Mouse (Mus musculus) MN1 (cell line): ENCODE results near the gene Magi2.

Experiments
- DNase-seq: peaks from one replicate; pipeline ENCODE4 v3.0.0-alpha.2; 2016; ENCODE audit warnings: low spot score

Gene Magi2

DNA sequence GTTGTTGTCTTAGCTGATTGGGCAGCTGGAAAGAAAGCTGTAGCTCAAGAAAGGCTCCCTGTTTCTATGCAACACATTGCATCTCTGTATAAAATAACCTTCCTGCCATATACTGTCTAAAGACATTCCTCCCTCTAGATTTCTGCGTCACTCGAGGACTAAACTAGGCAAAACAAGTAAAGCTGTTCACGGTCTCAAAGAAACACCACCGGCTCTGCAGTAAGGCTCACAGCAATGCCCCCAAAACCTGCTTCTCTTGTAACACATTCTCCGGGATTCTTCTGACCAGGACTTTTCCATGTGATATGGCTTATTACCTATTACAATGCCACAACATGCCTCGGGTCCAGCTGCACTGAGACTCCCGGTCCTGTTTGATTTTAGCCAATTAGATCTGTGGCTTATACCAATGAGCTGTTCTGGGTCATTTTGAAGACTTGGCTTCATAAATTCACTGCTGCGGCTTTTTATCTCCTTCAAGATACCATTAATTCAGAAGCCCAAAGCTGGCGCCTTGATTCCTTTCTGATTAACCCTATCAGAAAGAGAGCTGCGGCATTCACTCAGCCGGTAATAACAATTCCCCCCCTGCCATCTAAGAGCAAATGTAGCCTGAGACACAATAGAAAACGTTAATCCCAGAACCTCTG is 520.2 kb downstream of the Magi2 start:
- no peak for DNase-seq

DNA sequence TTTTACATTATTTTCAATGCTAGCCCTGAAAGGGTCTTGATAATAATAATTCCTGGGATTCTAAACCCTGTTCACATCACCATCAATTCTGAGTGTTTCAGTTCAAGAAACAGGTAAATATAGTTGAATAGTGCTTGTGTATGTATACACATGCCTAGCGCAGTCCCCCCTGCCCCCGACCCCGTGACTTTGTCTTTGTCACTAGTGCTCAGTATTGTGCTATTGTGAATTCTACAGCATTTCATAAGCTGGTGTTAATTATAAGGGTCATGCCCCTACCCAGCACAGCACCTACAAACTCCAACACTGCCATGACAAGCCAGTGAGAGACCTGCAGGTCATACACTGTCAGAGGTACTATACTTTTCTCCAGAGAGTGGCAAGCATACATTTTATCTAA is 520.8 kb downstream of the Magi2 start:
- no peak for DNase-seq

DNA sequence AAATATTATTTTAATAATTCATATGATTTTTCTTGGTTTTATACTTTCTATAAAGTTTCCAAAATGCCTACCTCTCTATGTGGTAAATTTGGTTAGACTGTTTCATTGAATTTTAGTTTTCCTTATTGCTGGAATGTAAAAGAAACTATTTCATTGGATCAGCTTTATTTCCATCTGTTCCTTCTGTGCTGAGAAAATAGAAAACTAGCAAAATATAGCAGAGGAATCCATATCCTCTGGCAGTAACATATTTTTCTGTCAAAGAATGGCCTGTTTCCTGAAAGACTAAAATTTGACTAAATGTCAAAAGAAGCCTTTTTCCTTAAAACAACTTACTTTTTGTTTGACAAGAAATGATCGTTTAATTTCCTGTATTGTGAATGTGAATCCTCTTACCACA is 552.4 kb downstream of the Magi2 start:
- DNase-seq, result no peak

DNA sequence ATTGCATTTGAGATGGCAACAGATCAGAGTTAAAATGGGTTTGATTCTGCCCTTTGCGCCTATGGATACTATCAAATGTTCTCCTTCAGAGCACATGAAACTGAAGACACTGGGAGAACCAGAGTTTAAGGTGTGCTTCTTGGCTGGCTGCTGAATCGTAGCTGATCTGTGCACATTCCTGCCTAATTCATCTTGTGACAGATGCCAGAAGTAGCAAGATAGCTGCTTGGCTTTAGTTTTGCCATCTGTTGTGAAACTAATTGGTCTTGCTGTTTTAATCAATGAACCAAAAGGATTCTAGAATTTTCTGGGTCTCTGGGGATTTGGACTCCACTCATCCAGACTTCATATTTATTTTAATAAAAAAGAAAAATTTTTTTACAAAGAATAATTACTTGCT is 553.2 kb downstream of the Magi2 start:
- no peak for DNase-seq

DNA sequence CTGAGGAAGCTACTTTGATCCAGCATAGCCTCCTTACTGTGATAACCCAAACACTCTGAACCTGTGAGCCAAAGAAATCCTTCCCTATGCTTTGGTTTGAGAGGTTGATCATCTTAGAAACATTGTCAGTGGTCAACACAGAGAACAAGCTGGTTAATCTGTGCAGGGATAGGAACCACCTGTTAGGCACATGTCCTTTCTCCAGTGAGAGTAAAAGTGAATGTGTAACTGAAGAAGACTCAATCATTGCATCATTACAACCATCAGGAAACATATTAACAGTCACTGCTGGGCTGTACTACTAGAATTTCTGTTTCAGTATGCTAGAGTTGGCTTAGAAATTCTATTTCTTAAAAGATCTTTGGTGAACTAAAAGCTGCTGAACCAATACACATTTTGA is 558.5 kb downstream of the Magi2 start:
- no peak for DNase-seq

DNA sequence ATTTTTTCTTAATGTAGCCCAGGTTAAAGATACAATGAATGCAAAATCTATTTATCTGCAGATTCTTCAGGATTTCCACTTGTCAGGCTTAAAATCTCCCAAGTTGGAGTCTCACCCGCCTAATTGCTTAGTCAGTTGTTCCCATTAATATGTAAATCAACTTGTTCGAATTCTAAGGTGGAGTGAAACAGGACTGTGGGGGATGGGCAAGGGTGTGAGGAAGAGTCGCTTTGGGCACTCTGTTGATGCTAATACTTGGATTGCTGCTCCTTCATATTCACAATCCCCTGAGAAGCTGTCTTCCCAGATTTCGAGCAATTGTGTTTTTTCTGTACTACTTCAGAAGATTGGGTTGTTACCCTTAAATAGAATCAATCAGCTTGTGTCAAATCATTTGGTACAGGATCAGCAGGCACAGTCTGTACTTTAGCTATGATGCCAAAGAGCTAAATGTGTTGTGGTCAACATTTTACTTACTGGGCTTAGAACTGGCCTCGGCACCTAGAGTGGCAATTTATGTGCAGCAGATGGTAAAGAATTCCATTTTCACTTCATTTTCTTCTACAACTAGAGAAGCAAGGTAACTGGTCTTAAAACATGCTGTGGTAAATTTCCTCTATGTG is 560.8 kb downstream of the Magi2 start:
- DNase-seq, result no peak

DNA sequence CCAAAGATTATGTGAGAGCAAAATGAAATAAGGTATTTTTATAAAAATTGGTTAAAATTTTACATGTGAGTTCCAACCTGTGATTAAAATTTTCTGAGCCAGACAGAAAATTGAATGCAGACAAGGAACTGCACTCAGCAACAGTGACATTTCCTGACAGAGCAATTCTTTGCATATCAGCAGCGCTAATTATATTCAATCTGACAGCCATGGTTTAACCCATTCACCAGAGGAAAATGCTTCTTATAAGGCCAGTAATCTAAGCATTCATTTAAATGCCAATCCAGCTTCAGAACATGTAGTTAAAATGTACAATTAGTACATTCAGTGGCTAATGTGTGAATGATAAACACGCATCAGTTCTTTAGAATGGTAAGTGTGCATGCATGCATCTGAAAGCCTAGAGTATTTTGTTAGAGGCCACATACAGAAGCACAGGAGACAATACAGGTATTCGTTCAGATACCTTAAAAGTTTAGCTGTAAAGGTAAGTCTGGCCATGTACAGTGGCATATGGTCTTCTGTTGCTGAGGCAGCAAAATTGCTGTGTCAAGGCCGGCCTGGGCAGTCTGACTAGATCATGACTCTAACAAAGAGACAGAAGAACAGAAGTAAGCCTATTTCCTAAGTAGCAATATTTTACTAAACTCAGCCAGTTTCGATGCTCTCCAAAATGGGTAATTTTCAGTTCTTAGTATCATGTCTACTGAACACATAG is 576.4 kb downstream of the Magi2 start:
- DNase-seq, result no peak

DNA sequence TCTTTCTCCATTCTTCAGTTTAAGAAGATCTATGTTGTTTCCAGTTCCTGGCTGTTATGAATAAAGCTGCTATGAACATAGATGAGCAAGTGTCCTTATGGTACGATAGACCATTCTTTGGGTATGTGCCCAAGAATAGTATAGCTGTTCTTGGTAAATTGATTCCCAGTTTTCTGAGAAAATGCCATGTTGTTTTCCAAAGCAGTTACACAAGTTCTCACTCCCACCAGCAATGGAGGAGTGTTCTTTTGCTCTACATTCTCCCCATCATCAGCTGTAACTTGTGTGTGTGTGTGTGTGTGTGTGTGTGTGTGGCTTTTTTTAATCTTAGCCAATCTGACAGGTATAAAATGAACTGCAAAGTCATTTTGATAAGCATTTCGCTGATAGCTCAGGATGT is 595.7 kb downstream of the Magi2 start:
- no peak for DNase-seq

DNA sequence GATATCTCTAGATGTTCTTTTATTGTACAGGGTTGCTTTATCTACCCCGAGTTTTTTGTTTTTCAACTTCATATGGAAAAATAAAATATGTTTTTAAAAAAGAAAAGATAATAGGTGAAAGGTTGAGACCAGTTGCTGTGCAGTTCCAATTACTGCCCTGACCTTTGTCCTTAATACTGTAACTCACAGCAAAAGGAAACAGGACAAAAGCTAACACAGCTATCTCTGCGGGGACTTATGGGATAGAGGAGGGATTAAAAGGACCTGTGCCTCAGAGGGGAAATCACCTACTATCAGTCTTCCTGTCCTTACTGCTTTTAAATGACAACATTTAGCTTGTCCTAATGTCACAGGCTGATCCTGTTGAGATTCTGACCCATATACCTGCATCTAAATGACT is 599.1 kb downstream of the Magi2 start:
- no peak for DNase-seq

DNA sequence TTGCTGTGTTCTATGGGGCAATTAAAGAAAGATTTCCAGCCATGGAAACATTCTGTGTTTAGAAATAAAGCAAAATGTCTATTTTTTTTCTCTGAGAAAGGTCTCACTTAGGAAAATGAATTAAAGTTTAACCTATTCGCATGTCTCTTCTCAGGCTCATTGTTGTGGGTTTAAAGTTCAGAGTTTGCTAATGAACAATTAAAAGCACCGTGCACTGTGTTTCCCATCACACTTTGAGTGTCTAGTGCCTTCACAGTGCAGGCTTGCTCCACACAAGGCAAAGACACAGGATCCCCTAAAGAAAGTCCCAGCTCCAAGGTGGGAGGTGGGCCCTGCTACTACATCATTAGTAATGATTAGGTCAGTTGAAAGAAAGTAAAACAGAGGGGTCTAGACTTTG is 602.5 kb downstream of the Magi2 start:
- no peak for DNase-seq

DNA sequence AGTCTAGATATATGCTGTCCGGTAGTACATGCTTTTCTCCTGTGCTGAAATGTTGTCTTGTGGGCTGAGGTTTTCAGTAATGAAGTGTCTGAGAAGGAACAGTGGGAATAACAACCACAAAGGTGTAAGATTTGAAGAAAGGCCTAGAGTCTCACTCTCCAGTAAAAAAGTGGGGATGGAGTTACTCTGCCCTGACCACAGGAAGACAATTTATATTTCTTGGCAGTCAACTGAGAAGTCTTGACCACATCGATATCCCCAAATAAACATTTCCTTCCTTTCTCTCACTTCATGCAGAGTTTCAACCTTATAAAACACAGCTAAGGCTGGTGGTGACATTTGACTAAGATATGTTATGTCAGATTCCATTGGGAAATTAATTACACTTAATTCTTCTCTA is 636.0 kb downstream of the Magi2 start:
- DNase-seq, result no peak

DNA sequence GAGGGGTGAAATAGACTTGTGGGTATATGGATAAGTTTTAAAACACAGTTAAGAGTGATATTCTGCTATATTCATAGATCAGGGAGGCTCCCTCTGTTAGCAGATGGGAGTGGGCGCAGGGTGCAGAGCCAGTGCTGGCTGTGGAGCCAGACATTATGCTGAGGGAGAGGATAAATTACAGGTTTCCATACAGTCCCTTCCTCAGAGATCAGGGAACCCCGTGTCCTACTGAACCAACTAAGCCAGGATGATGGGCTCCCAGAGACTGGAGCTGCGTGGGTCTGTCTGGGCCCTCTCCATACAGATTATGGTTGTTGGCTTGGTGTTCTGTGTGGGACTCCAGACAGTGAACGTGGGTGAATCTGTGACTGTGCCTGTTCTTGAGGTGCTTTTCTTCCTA is 643.6 kb downstream of the Magi2 start:
- no peak for DNase-seq

DNA sequence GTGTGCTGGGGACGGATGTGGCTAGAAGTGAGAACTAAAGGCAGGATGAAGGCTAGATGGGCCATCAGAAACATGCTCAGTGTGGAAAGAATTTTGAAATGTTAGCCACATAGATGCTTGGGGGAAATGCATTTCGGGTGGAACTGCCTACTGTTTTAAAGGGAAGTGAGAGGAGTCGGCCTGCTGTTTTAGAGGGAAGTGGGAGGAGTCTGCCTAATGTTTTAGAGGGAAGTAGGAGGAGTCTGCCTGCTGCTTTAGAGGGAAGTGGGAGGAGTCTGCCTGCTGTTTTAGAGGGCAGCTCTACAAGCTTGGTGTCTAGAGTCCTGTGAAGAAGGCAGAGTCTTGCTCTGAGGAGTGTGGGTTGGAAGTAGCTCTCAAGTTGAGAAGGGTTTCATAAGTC is 664.9 kb downstream of the Magi2 start:
- no peak for DNase-seq

DNA sequence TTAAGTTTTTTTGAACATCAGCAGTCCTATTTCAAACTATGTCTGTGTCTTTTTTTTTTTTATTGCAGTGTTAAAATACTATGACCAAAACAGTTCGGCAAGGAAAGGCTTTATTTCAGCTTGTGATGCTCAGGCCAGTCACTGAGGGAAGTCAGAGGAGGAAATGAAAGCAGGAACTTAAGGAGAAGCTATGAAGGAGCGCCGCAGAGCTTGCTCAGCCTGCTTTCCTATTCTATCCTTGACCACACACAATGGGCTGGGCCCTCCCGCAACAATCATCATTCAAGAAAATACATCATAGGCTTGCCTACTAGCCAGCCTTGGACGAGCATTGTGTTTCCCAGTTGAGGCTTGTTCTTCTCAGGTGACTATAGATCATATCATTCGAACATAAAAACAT is 669.1 kb downstream of the Magi2 start:
- no peak for DNase-seq

DNA sequence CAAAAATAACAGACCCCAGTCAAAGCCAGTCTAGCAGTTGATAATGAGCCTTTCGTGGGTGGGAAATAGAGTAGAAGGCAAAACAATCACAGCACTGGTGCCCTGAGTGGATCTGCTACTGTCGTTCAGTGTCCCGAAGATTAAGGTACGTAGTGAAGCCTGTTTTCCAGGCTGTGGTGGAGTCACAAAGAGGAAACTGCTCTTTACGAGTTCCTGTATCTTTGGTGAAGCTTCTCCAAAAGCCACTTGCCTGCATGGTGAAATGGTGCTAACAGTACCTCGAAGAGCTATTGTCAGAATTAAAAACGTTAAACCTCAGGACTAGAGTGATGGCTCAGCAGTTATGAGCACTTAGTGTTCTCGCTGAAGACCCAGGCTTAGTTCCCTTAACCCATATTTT is 674.8 kb downstream of the Magi2 start:
- no peak for DNase-seq

DNA sequence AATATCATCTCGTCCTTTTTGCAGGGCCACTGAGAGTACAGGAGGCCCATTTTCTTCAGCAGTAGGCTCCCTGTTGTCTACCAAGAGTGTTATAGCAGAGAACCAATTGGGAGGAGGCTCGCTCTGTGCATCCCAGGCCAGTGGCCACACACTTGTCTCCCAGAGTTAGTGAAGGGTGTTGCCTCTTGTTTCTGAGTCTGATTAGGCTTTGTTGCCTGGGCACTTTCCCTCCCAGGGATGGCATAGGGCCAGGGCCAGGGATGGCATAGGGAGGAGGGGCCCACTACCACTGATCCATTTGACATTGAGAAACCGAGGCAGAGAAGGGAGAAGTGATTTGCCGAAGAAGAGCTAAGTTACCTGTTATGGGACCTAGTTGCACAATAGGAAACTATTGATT is 679.8 kb downstream of the Magi2 start:
- DNase-seq, result no peak

DNA sequence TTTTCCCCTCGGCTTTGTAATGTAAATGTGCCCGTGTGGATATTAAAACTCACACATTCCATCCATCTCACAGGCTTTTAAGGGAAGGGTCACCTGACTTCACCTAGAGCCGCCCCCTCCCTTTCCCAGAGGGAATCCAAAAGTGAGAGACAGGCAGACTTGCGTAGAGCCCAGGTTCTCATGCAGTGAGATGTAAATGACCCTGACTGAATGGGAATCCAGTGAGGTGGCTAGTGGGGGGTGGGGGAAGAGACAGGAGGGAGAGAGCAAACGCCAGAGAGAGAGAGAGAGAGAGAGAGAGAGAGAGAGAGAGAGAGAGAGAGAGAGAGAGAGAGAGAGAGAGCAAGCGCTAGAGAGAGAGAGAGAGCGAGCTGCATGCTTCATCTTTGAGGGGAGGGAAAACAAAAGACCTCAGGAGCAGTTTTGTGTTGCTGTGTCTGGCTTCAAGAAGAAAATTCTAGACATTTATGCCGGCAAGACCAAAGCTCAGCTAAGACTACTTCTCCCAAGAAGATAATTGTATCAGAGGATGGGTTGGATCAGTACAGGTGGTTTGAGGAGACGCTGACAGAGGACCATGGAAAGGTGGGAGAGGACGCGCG is 680.6 kb downstream of the Magi2 start:
- no peak for DNase-seq

DNA sequence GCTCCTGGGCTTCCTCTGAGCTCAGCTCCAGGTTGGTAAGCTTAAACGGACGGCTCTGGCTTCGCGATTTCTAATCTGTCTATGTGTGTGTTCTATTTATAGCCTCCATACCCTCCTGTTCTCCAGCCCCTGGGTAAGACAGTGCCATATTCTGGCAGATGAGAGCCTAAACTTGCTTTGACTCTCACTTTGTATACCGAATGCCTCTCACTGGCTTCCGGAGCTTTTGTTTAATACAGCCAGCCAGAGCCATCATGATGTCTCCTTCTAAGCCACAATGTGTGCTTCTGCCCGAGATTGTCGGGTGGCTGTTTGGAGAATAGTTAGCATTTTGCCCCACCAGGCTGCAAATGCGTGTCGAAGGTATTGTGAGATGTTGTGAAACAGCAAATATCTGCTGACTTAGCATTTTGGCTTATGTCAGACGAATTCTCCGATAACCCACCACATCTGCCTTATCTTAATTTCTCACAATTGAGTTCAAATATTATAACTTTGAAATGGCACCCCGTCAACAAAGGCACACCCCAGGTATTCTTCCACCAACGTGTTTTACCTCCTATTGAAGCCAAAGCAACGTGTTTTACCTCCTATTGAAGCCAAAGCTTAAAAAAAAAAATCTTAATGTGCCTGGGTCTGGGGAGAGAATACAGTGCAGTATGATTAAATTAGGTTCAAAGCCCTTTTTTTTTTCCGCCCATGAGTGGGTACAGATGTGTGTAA is 681.3 kb downstream of the Magi2 start:
- no peak for DNase-seq

DNA sequence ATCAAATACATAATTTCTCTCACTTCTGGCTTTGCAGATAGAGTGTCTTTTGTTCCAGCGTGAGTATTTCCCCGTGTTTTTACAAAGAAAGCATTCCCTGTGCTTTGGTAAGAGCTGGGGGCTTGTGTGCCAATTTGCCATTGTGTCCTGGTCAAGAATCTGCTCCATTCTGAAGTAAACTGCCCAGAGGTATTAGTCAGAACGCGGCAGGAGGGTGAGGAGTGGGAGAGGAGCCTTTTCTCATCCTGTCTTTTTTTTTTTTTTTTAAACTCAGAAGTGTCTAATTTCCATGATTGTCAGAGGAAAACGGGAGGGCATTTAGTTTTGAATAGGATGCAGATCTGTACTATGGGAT is 681.8 kb downstream of the Magi2 start:
- DNase-seq, result no peak

DNA sequence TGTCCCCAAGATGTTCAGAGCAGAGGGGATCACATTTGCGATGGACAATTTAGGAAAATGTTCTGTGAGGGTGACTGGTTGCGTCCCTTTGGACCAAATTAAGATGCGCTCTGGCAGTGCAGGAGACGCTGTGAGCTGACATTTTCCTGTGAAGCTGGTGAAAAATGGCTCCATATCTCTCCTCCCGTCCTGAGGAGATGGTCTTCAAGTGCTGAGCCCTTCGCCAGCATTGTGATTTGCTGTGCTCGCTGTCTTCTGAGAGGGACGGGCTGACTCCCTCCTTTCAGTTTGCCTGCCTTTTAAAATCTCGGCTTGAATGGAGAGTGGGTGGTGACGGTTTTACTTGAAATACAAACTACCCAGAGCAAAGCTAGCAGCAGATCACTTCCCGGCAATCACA is 682.2 kb downstream of the Magi2 start:
- DNase-seq, result no peak

DNA sequence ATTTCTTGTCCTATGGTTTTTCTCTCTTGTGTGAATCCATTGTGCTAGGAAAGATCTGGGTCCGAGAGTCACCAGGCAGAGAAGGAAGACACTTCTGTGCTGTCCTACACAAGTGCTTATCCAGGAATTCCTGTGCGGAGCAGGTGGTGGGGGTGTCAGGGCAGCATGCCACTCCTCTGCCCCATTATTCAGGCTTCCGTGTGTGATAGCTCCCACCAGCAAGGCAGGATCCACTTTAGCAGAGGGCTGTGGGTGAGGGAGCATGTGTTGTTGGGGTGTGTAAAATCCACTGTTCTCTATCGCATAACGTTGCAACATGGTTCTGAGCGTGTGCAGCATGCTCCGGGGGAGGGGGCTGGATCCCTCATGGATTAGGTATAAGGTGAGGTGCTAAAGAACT is 682.8 kb downstream of the Magi2 start:
- DNase-seq, result no peak

DNA sequence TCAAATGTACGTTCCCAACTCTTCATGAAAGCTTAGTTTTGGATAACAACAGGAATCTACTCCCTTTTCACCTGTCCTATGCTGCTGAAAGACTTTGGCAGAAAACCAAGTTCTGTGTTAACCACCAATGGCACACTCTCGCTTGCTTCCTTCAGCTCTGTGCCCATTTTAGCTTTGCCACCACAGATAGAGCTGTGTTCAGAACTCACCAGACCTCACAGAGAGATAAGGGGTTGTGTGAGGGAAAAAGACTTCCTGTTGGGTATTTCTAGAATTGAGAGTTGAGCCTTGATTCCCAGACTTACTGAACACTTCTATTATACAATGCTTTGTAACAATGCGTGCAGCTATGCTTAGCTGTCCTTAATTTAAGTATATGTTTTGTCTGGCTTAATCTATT is 705.3 kb downstream of the Magi2 start:
- DNase-seq, result no peak

DNA sequence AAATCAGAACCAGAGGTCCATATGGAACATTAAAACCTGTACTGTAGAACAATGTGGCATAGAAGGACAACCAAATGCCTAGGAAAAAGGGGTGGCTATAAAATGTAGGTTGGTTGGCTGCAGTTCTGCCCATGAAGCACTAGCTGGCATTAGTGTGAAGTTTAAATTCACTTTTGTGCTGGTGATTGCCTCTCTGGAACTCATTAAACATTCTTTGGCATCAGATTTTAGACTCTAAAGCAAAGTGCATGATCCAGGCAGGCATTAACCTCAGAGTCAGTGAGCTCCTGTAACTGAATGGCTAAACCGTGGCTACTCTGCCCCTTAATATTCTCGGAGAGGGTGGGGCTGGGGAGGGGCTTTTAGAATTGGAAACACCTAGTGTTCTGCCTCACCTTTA is 706.4 kb downstream of the Magi2 start:
- no peak for DNase-seq
